Mouse (Mus musculus): ENCODE results near the gene Tbc1d8. TPM values are rescaled to one million over a fixed set of nuclear protein-coding genes. Genes with fewer than 3 reads are reported as not detected.
A peak's percentile ranks its signal among the peaks of the same experiment; 100 is the strongest.

Tbc1d8 gene
- polyA plus RNA-seq, 1 experiment from 2014 or later, result 10.6 TPM

DNA sequence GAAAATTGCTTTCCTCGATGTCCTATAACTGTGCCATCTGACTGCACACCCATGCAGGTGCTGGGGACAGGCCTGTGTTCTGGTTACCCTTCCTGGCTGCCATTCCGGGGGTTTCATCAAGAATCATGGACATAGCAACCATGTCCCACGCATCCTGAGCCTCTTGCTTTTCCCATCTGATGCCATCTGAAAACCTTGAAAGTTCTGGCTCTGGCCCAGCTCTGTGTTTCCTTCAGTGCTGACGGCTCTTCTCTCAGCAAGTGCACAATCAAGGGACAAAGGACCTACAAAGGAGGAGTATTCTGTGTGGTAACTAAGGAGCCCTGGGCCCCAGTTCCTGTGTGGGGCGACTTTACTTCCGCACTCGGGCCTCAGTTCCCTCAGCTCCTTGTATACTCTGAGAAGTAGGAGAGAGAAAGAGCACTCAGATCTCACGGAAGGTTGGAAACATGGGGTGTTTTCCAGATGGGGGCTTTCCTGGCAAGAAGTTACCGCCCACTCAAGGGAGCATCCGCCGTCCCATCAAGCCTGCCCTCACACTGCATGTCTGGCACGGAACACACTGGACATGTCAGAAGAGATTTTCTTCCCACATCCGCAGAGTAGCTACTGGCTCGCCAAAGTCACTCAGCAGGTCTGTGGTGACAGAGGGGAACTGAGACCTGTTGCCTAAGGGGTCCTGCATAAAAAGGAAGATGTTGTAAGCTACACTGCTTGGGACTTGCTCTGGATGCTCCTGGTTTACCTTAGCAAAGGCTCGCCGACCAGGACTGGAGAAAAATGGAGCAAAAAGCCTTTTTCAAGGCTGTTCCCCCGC, 24.5 kb upstream of the Tbc1d8 start:
- 78% methylated on average over 17 of the region's 17 CpGs for WGBS
- no peaks in the 10 kb centered on the region for H3K36me3 ChIP-seq
- H3K27ac ChIP-seq (replicated peaks), result no peak overlapping the region
- H3K4me3 ChIP-seq, result no peak overlapping the region
- ATAC-seq (ENCODE audit: low read depth), result no peak
- H3K4me2 ChIP-seq, result no peak overlapping the region
- H3K27me3 ChIP-seq, result no peaks in the 10 kb centered on the region
- H3K9me3 ChIP-seq, result no peaks in the 10 kb centered on the region
- H3K4me1 ChIP-seq (replicated peaks), result no peaks in the 10 kb centered on the region
- H3K9ac ChIP-seq, result no peak overlapping the region

DNA sequence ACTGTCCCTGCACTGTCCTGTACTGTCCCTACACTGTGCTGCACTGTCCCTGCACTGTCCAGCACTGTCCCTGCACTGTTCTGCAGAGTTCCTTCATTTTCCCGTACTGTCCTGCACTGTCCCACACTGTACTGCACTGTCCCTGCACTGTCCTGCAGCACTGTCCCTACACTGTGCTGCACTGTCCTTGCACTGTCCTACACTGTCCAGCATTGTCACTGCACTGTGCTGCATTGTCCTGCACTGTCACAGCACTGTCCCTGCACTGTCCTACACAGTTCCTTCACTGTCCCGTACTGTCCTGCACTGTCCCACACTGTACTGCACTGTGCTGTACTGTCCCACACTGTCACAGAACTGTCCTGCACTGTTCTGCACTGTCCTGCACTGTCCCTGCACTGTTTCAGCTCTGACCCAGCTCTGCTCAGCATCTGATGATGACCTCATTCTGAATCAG, 21.0 kb upstream of the Tbc1d8 start:
- no peaks in the 10 kb centered on the region for H3K36me3 ChIP-seq
- ATAC-seq (ENCODE audit: low read depth), result 0 out of 2 replicates have a peak, but pooled peaks have one; percentile 56
- 81% methylated on average over 2 of the region's 2 CpGs for WGBS

DNA sequence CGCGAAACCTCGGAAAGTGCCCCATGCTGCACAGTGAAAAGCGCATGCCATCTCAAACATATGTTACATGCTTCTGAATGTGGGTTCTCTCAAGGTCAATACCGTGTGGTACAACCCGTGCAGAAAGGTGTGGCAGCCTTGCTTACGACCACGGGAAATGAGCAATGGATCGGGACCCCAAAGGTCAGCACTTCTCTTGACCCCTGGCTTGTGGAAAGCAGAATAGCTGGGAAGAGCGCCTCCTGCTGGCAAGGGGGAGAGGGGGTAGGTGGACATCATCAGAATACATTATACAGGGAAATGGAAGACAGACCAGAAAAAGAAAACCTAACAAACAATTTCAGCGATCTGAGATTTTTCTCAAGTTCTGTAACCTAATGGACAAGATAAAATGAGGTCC, 19.2 kb upstream of the Tbc1d8 start:
- Histone ChIP-seq H3K4me3 (no peak overlapping the region), H3K9ac (no peak overlapping the region), H3K4me2 (no peak overlapping the region), H3K27ac (replicated peaks) (no peak overlapping the region), H3K27me3 (no peaks in the 10 kb centered on the region), H3K9me3 (0 out of 2 replicates have a peak, but pooled peaks cover 5% of the 10 kb centered on the region), H3K36me3 (no peaks in the 10 kb centered on the region), H3K4me1 (replicated peaks) (no peaks in the 10 kb centered on the region)
- WGBS, result 89% methylated on average over 11 of the region's 11 CpGs
- no peak for ATAC-seq (ENCODE audit: low read depth)

More for the DNA sequence above, 21.0 kb upstream of the Tbc1d8 start:
- H3K9ac ChIP-seq, result no peak overlapping the region
- no peak overlapping the region for H3K27ac ChIP-seq (replicated peaks)
- no peaks in the 10 kb centered on the region for H3K27me3 ChIP-seq
- H3K4me2 ChIP-seq, result no peak overlapping the region
- H3K4me3 ChIP-seq, result no peak overlapping the region
- no peaks in the 10 kb centered on the region for H3K4me1 ChIP-seq (replicated peaks)
- no peaks in the 10 kb centered on the region for H3K9me3 ChIP-seq

DNA sequence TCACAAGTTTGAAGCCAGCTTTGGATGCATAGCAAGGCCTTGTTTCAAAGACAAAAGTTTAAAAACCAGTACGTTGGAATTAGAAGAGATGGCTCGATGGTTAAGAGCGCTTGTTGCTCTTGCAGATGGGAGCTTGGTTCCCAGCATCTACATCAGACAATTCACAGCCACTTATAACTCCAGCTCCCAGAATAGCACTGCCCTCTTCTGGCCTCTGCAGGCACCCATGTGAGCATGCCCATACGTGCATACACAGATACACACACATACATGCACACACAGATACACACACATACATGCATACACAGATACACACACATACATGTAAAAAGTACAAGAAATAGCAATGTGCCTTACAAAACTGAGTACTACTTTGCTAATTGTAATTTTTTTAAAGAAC, 18.4 kb upstream of the Tbc1d8 start:
- Histone ChIP-seq H3K27ac (replicated peaks) (no peak overlapping the region), H3K4me1 (replicated peaks) (no peaks in the 10 kb centered on the region), H3K4me2 (no peak overlapping the region), H3K27me3 (no peaks in the 10 kb centered on the region), H3K9me3 (0 out of 2 replicates have a peak, but pooled peaks cover 5% of the 10 kb centered on the region), H3K36me3 (no peaks in the 10 kb centered on the region), H3K4me3 (no peak overlapping the region), H3K9ac (no peak overlapping the region)
- 92% methylated on average over 4 of the region's 4 CpGs for WGBS
- no peak for ATAC-seq (ENCODE audit: low read depth)

DNA sequence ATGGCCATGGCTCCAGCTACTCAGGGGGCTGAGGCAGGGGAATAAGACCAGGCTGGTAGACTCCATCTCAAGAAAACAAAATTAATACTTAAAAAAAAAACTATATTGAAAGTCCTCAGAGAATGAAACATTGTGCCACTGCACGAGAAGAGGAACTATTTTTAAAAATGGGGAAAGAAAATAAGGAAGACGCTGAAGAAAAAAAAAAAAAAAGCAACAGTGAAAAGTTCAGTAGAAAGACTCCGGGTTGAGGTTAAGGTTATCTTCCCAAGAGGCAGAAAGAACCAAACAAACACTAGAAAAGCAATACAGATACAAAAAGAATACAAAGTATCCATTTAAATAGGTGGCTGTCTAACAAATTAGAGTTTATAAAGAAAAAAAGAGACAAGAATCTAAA, 15.1 kb upstream of the Tbc1d8 start:
- no peak for ATAC-seq (ENCODE audit: low read depth)
- H3K9ac ChIP-seq, result no peak overlapping the region
- no peaks in the 10 kb centered on the region for H3K27me3 ChIP-seq
- no peaks in the 10 kb centered on the region for H3K36me3 ChIP-seq
- H3K4me1 ChIP-seq (replicated peaks), result no peaks in the 10 kb centered on the region
- H3K4me3 ChIP-seq, result no peak overlapping the region
- H3K9me3 ChIP-seq, result 0 out of 2 replicates have a peak, but pooled peaks cover 5% of the 10 kb centered on the region
- no peak overlapping the region for H3K4me2 ChIP-seq
- no peak overlapping the region for H3K27ac ChIP-seq (replicated peaks)
- 82% methylated on average over 3 of the region's 3 CpGs for WGBS

DNA sequence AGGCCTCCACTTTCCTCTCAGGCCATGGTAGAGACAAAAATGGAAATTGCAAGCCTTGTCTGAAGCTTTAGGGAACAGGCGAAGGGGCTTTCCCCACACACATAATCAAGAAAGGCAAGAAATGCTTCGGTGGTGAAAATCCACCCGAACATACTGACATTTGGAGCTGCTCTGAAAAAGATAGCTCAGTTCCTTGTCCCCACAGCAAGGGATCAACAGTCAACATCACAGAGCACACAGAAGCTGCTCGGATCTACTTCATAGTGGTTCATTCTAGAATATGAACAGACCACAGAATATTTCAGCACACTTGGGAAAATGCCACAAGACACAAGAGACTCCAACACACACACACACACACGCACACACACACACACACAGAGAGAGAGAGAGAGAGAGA, 14.6 kb upstream of the Tbc1d8 start:
- H3K36me3 ChIP-seq, result no peaks in the 10 kb centered on the region
- no peak overlapping the region for H3K9ac ChIP-seq
- no peak overlapping the region for H3K27ac ChIP-seq (replicated peaks)
- H3K4me3 ChIP-seq, result no peak overlapping the region
- H3K9me3 ChIP-seq, result 0 out of 2 replicates have a peak, but pooled peaks cover 5% of the 10 kb centered on the region
- no peak overlapping the region for H3K4me2 ChIP-seq
- ATAC-seq (ENCODE audit: low read depth), result no peak
- no peaks in the 10 kb centered on the region for H3K27me3 ChIP-seq
- no peaks in the 10 kb centered on the region for H3K4me1 ChIP-seq (replicated peaks)
- 92% methylated on average over 5 of the region's 5 CpGs for WGBS

DNA sequence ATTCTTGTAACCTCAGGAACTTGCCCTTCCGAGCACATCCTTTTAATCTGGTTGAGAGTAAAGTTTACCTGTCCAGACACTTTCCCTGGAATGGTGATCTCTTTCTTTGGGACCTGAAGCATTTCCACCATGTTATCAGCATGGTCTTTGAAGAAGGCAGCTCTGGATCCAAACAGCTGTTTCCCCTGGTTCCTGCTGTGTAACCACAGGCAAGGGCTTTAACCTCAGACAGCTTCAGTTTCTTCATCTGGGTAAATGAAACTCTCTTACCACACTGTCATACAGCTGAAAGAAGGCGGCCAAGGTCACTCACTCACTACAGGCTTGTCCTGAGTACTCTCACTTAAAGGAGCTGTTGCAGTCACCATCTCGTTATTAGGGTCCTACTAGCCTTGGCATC, 8.8 kb upstream of the Tbc1d8 start:
- Histone ChIP-seq H3K9me3 (no peaks in the 10 kb centered on the region), H3K4me3 (no peak overlapping the region), H3K36me3 (no peaks in the 10 kb centered on the region), H3K27ac (replicated peaks) (no peak overlapping the region), H3K4me1 (replicated peaks) (peaks cover 6% of the 10 kb centered on the region), H3K27me3 (no peaks in the 10 kb centered on the region), H3K4me2 (no peak overlapping the region), H3K9ac (no peak overlapping the region)
- ATAC-seq (ENCODE audit: low read depth), result no peak
- 75% methylated on average over 3 of the region's 3 CpGs for WGBS

DNA sequence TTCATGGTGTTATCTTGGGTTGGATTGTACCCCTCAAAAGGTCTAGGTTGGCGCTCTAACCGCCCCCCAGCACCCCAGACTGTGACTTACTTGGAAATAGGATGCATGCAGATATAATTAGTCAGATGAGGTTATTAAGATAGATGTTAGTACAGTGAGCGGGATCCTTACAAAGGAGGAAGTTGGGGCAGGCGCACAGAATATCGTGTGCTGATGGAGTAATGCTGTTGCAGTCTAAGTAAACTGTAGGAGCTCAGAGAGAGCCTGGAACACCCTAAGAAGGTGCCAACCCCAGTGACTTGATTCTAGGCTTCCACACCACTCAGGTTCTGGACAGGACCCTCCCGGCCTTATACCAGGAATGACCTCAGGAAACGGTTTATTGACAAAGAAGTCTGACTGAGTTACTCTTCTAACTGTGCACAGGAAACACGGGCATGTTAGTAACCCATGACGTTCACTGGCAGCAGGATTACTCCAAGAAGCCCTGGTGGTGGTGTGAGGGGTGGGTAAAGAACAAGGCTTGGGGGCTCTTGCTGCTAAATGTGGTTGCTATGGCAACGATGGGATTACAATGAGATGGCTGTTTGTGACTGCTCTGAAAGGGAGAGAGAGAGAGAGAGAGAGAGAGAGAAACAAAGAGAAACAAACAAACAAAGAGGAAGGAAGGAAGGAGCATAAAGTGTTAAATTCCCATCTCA, 3.7 kb upstream of the Tbc1d8 start:
- no peak for ATAC-seq (ENCODE audit: low read depth)
- Histone ChIP-seq H3K4me3 (no peak overlapping the region), H3K9me3 (no peaks in the 10 kb centered on the region), H3K27ac (replicated peaks) (no peak overlapping the region), H3K36me3 (no peaks in the 10 kb centered on the region), H3K4me2 (no peak overlapping the region), H3K4me1 (replicated peaks) (peaks cover 20% of the 10 kb centered on the region), H3K27me3 (peaks cover 3% of the 10 kb centered on the region; the same call in 1 of the 2 replicates), H3K9ac (no peak overlapping the region)
- WGBS, result 49% methylated on average over 10 of the region's 10 CpGs

DNA sequence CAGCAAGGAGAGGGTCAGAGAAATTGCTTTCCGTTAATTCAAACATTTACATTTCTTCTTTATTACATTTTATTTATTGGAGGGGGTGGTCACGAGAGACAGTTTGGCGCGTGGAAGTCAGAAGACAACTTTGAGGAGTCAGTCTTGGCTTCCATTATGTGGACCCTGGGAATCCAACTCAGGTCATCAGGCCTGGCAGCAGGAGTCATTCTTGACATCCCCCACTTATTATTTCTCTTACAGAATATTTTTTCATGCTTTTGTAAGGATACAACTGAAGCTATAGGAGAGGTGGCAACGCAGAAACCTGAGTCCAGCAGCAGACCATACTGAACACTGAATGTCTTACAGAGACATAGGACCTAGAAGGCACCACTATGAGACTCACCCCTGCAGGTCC, 699 bp upstream of the Tbc1d8 start:
- H3K9me3 ChIP-seq, result no peaks in the 10 kb centered on the region
- H3K27ac ChIP-seq (replicated peaks), result no peak overlapping the region
- peaks cover 26% of the 10 kb centered on the region for H3K4me1 ChIP-seq (replicated peaks)
- H3K9ac ChIP-seq, result no peak overlapping the region
- no peaks in the 10 kb centered on the region for H3K36me3 ChIP-seq
- WGBS, result 64% methylated on average over 5 of the region's 5 CpGs
- H3K4me2 ChIP-seq, result peak overlapping the region; percentile 98
- ATAC-seq (ENCODE audit: low read depth), result no peak
- H3K4me3 ChIP-seq, result no peak overlapping the region
- peaks cover 7% of the 10 kb centered on the region; the same call in 1 of the 2 replicates for H3K27me3 ChIP-seq

DNA sequence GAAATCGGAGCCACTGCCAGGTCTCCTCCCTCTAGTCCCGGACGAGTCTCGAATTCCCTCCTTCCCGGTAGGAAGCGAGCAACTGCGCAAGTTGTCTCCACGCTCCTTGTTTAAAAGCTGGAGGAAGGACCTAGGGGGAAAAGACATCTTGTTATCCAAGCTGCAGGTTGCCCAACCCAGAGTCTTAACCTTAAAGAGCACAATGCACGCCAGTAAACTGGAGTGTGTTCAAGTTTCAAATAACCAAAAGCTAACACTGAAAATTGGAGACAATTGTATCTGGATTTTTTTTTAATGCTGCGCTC, 293 bp upstream of the Tbc1d8 start:
- H3K9me3 ChIP-seq, result no peaks in the 10 kb centered on the region
- H3K4me2 ChIP-seq, result peak overlapping the region; percentile 98
- WGBS, result 5% methylated on average over 10 of the region's 10 CpGs
- no peak for ATAC-seq (ENCODE audit: low read depth)
- peaks cover 7% of the 10 kb centered on the region; the same call in 1 of the 2 replicates for H3K27me3 ChIP-seq
- H3K27ac ChIP-seq (replicated peaks), result peak overlapping the region; percentile 78
- peak overlapping the region; percentile 78 for H3K4me3 ChIP-seq
- peaks cover 26% of the 10 kb centered on the region for H3K4me1 ChIP-seq (replicated peaks)
- H3K9ac ChIP-seq, result peak overlapping the region; percentile 81
- H3K36me3 ChIP-seq, result no peaks in the 10 kb centered on the region

DNA sequence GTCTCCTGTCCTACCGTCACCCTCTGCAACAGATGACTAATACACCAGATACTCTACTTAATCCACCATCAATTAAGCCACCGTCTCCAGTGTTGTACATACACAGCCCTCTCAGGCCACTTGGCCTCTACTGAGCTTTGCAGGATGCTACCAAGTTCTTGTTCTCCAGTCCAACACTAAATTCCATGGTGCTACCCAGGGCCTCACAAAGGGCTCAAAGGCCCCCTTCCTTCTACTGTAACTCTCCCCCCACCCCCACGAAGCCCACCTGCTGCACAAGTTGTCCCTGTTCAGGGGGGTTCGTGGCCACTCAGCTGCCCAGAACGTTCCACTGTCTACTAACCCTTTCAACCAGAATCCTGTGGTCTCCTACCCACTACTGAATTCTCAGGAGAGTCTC, 1.5 kb downstream of the Tbc1d8 start:
- peak overlapping the region; percentile 98 for H3K4me2 ChIP-seq
- 84% methylated on average over 5 of the region's 5 CpGs for WGBS
- no peaks in the 10 kb centered on the region for H3K9me3 ChIP-seq
- H3K4me1 ChIP-seq (replicated peaks), result peaks cover 17% of the 10 kb centered on the region
- peak overlapping the region; percentile 78 for H3K4me3 ChIP-seq
- peak overlapping the region; percentile 81; the same call in 1 of the 2 replicates for H3K9ac ChIP-seq
- H3K27ac ChIP-seq (replicated peaks), result no peak overlapping the region
- ATAC-seq (ENCODE audit: low read depth), result no peak
- peaks cover 7% of the 10 kb centered on the region; the same call in 1 of the 2 replicates for H3K27me3 ChIP-seq
- no peaks in the 10 kb centered on the region for H3K36me3 ChIP-seq

DNA sequence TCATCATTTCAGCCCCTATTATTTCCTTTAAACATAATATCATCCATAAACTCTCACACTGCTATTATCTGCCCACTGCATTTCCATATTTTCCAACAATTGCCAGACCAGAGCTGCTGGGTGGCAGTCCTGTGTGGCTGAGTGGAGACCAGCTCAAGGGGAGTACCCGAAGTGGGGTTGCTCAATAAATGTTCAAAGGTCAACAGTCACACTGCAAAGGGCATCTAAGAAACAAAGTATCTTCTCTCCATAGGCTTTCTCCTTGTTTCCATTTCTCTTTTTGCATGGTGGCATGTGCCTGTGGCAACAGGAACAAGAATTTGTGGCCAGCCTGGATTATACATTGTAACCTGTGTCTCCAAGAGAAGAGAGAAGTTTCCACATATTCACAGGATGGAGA, 2.2 kb downstream of the Tbc1d8 start:
- H3K4me1 ChIP-seq (replicated peaks), result peaks cover 14% of the 10 kb centered on the region
- peaks cover 7% of the 10 kb centered on the region; the same call in 1 of the 2 replicates for H3K27me3 ChIP-seq
- H3K27ac ChIP-seq (replicated peaks), result no peak overlapping the region
- no peak overlapping the region for H3K4me2 ChIP-seq
- no peak overlapping the region for H3K4me3 ChIP-seq
- 92% methylated on average over 1 of the region's 1 CpGs for WGBS
- no peak overlapping the region for H3K9ac ChIP-seq
- no peaks in the 10 kb centered on the region for H3K9me3 ChIP-seq
- no peak for ATAC-seq (ENCODE audit: low read depth)
- H3K36me3 ChIP-seq, result no peaks in the 10 kb centered on the region
